Mouse (Mus musculus) E14TG2a.4 (cell line): ENCODE data around the gene Tysnd1.

Source experiments
- CTCF ChIP-seq: conservative IDR thresholded peaks from 2 replicates; pipeline ENCODE4 v1.5.1; 2014; ENCODE audit warnings: low read length
- POU5F1 ChIP-seq: IDR thresholded peaks from 2 replicates; pipeline ENCODE4 v1.6.1; 2014; ENCODE audit warnings: low read length, borderline replicate concordance

GRCm38 (mm10) chr10:61734377-61734776, 39.1 kb downstream of the Tysnd1 start:
- peak; percentile 94 for TF ChIP-seq CTCF
- no peak for TF ChIP-seq POU5F1
